Mouse (Mus musculus) small intestine, adult 2 months (tissue): ENCODE data around the gene Nrxn1. TPM values are rescaled to one million over a fixed set of nuclear protein-coding genes. Genes with fewer than 3 reads are reported as not detected.

ENCODE experiments used
- H3K27ac ChIP-seq: fragments of 200-500 bp; 2 replicates; pipeline ENCODE4 v1.5.1; 2012; ENCODE audit warnings: low read depth, low read length, control low read depth, inconsistent platforms; ENCODE audit not compliant: insufficient read depth
- H3K27me3 ChIP-seq: fragments of 200-500 bp; 2 replicates; pipeline ENCODE4 v1.6.1; 2012; ENCODE audit warnings: mild to moderate bottlenecking, moderate library complexity, low read length, inconsistent platforms; ENCODE audit not compliant: control insufficient read depth, insufficient read depth
- H3K36me3 ChIP-seq: fragments of 200-500 bp; 2 replicates; pipeline ENCODE4 v1.6.1; 2012; ENCODE audit warnings: mild to moderate bottlenecking, low read length, control low read depth, inconsistent platforms; ENCODE audit not compliant: control insufficient read depth, insufficient read depth
- H3K4me1 ChIP-seq: fragments of 200-500 bp; 2 replicates; pipeline ENCODE4 v1.6.1; 2012; ENCODE audit warnings: low read length, inconsistent platforms, mixed read lengths; ENCODE audit not compliant: control insufficient read depth, insufficient read depth, insufficient read length
- H3K4me3 ChIP-seq: fragments of 200-500 bp; 2 replicates; pipeline ENCODE4 v1.5.1; 2012; ENCODE audit warnings: low read depth, mild to moderate bottlenecking, control low read depth, inconsistent platforms, low read length, moderate library complexity
- CTCF ChIP-seq: fragments of 200-500 bp; IDR thresholded peaks from 2 replicates; pipeline ENCODE4 v1.5.1; 2012; ENCODE audit warnings: low read depth, mild to moderate bottlenecking, control low read depth, inconsistent platforms, low read length, moderate library complexity, mixed read lengths; ENCODE audit not compliant: insufficient replicate concordance, insufficient read length; ENCODE audit errors: extremely low read depth
- POLR2A ChIP-seq: fragments of 200-500 bp; IDR thresholded peaks from 2 replicates; pipeline ENCODE4 v1.6.1; 2012; ENCODE audit warnings: low read depth, mild to moderate bottlenecking, control low read depth, inconsistent platforms, low read length, moderate library complexity
- WGBS: fragments of 180-500 bp; shearing (Covaris S2); methylation state at CpG from one replicate; pipeline ENCODE4 v1.1.7; 2018; 5-methylcytosine and 5-hydroxymethylcytosine counted together
- polyA plus RNA-seq: library from polyadenylated mRNA; depleted of rRNA; stranded (reverse); fragments of >200 nt; gene quantifications from 2 replicates; pipeline ENCODE4 v1.2.3, GENCODE M21; 2012; rRNA removed

Nrxn1 gene
- polyA plus RNA-seq, result 0.39 and 1.2 TPM in 2 replicates

- Histone ChIP-seq H3K36me3 (no peaks in the 10 kb centered on the region), H3K4me1 (no peaks in the 10 kb centered on the region), H3K27ac (no peak within 1 kb of the TSS), H3K4me3 (no peak within 1 kb of the TSS), H3K27me3 (no peaks in the 10 kb centered on the region)
- 0% methylated on average over 1 of the region's 1 CpGs for WGBS
- no peak for TF ChIP-seq POLR2A
- TF ChIP-seq CTCF, result no peak
Observed at GRCm38 (mm10) chr17:91093042-91093080, at the start of gene Nrxn1. Gene Nrxn1, minus strand, starts transcription at chr17:91093071.

DNA sequence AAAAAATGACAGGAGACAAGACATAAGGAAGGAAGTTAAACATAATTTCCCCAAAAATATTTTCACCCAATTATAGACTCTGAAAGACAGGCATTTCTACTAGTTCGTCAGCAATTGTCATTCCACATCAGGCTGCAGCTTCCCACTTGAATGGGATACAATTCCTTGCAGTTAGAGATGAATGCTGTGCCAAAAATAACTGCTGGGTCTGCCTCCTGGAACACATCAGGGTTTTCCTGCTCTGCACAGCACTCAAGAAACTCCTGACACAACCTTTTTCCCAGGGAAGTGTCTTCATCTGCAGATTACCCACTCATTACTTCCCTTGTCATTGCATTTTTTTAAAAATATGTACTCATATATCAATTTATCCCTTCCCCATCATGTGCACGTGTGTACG lies 44.0 kb upstream of the Nrxn1 start:
- Histone ChIP-seq H3K27me3 (no peaks in the 10 kb centered on the region), H3K27ac (no peak overlapping the region), H3K36me3 (no peaks in the 10 kb centered on the region), H3K4me3 (no peak overlapping the region), H3K4me1 (no peaks in the 10 kb centered on the region)
- 70% methylated on average over 3 of the region's 3 CpGs for WGBS
- no peak for TF ChIP-seq CTCF
- TF ChIP-seq POLR2A, result no peak

GRCm38 (mm10) chr17:91112880-91113628 lies 20.2 kb upstream of the Nrxn1 start:
- Histone ChIP-seq H3K27ac (no peak overlapping the region), H3K27me3 (no peaks in the 10 kb centered on the region), H3K4me3 (no peak overlapping the region), H3K4me1 (no peaks in the 10 kb centered on the region), H3K36me3 (no peaks in the 10 kb centered on the region)
- TF ChIP-seq CTCF (no peak), POLR2A (no peak)
- WGBS, result 70% methylated on average over 3 of the region's 3 CpGs

DNA sequence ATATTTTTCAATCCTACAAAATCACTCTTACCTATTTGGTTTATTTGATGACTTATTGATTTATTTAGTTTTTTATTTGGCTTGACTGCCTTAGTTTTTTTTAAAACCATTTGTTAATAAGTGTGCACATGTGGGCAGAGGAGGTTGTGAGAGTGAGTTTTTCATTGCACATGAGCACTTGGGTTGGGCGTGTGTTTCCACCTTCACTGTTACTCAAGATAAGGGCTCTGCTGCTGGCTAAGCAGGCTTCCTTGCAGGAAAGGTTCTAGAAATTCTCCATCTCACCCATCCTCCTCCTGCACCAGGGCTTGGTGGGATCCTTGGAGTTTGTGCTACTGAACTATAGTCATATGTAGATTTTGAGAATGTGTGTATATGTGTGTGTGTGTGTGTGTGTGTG lies 19.2 kb upstream of the Nrxn1 start:
- H3K27me3 ChIP-seq, result no peaks in the 10 kb centered on the region
- no peak for TF ChIP-seq POLR2A
- no peak for TF ChIP-seq CTCF
- no peak overlapping the region for H3K4me3 ChIP-seq
- 68% methylated on average over 1 of the region's 1 CpGs for WGBS
- H3K4me1 ChIP-seq, result no peaks in the 10 kb centered on the region
- H3K36me3 ChIP-seq, result no peaks in the 10 kb centered on the region
- no peak overlapping the region for H3K27ac ChIP-seq

GRCm38 (mm10) chr17:91093081-91093875 lies 407 bp upstream of the Nrxn1 start:
- Histone ChIP-seq H3K4me3 (no peak overlapping the region), H3K4me1 (no peaks in the 10 kb centered on the region), H3K36me3 (no peaks in the 10 kb centered on the region), H3K27ac (no peak overlapping the region), H3K27me3 (no peaks in the 10 kb centered on the region)
- no peak for TF ChIP-seq CTCF
- no peak for TF ChIP-seq POLR2A
- WGBS, result 35% methylated on average over 12 of the region's 12 CpGs

DNA sequence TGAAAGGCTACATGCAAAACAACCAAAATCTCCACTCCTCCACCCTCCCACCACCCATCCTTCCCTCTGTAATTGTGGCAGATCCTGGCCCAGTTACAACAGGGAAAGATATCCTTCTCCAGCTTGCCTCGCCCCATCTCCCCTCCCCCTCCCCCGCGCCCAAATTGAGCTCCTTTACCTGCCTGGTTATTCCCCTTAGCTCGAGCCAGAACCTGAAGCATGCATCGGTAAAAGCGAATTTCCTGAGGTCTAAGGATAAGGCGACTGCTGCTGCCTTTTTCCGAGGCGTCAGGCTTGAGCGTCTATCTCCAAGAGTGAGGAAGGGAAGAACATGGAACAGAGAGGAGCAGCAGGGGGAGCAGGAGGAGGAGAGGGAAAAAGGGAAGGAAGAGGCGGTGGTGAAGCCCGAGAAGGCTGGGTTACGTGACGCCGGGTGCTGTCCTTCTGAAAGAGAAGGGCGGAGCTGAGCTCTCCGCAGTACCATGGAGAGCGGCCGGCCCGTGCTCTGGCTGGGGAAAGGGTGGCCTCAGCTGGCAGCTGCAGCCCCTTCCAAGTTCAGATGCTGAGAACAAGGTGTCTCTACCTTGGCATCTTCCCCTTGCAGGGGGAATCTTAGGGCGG lies 340 bp downstream of the Nrxn1 start:
- no peak overlapping the region for H3K27ac ChIP-seq
- no peak overlapping the region for H3K4me3 ChIP-seq
- H3K27me3 ChIP-seq, result no peaks in the 10 kb centered on the region
- no peaks in the 10 kb centered on the region for H3K4me1 ChIP-seq
- 6% methylated on average over 21 of the region's 21 CpGs for WGBS
- H3K36me3 ChIP-seq, result no peaks in the 10 kb centered on the region
- no peak for TF ChIP-seq POLR2A
- TF ChIP-seq CTCF, result no peak

DNA sequence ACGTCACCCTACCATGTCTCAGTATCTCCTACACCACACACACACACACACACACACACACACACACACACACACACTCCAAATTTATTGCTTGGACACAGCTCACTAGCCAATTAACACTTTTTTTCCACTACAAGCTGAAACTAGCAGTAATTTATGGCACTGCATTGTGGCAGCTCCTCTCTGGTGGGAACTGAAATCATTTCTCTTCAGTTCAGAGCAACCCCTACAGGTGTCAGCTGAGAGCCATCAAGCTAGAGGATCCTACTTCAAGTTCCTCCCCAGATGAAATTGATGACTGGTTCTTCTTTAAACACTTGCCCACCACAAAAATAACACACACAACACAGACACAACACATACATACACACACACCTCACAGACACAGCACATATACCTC lies 2.2 kb downstream of the Nrxn1 start:
- Histone ChIP-seq H3K36me3 (no peaks in the 10 kb centered on the region), H3K27ac (no peak overlapping the region), H3K4me3 (no peak overlapping the region), H3K4me1 (no peaks in the 10 kb centered on the region), H3K27me3 (no peaks in the 10 kb centered on the region)
- TF ChIP-seq CTCF (no peak), POLR2A (no peak)
- WGBS, result 83% methylated on average over 1 of the region's 1 CpGs
